Mouse (Mus musculus): ENCODE data around the gene Gm49776. TPM values are rescaled to one million over a fixed set of nuclear protein-coding genes. Genes with fewer than 3 reads are reported as not detected.

Gene Gm49776
- total RNA-seq, 2 experiments from 2014 or later, result not detected

GRCm38 (mm10) chr16:18235389-18236065, 22.6 kb downstream of the Gm49776 start:
- peak; percentile 74 to 79 for DNase-seq (ENCODE audit: low spot score in 2 of 2)
- intact Hi-C loops (cut with DNase I), result no loop called here

DNA sequence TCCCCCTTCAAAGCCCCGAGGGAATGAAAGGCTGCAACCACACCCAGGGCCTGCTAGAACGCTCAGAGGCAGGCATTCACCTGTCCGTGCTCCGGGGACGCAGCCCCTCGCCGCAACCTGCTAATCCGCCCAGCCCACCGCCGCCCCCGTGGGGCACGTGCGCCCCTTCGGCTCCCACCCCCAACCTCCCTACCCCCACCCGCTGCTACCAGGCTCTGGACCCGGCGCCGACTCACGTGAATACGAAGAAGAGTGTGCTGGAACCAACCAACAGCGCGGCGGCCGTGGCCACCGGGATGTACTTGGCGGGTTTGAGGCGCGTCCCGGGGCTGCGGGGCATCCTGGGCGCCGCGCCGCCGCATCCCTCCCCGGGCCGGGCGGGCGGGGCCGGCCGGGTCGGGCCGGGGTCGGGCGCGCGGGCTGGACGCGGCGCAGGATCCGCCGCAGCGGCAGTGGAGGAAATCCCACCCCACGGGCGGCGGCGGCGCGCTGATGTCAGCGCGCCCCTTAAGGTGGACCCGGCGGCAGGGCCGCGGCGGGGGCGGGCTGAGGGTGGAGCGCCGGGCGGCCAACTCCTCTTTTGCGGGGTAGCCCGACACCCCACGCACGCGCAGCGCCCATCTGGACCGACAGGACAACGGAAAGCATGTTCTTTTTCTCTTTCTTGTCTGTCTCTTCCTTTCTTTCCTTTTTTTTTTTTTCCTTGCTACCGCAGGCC, 23.3 kb downstream of the Gm49776 start, which contains the start of gene Zdhhc8:
Gene Zdhhc8 (minus strand): TSS at position 466 of the 718 bp plus-strand sequence.
- intact Hi-C loops (cut with DNase I), result no loop called here
- peak; percentile 83 to 86 for DNase-seq (ENCODE audit: low spot score in 2 of 2)

DNA sequence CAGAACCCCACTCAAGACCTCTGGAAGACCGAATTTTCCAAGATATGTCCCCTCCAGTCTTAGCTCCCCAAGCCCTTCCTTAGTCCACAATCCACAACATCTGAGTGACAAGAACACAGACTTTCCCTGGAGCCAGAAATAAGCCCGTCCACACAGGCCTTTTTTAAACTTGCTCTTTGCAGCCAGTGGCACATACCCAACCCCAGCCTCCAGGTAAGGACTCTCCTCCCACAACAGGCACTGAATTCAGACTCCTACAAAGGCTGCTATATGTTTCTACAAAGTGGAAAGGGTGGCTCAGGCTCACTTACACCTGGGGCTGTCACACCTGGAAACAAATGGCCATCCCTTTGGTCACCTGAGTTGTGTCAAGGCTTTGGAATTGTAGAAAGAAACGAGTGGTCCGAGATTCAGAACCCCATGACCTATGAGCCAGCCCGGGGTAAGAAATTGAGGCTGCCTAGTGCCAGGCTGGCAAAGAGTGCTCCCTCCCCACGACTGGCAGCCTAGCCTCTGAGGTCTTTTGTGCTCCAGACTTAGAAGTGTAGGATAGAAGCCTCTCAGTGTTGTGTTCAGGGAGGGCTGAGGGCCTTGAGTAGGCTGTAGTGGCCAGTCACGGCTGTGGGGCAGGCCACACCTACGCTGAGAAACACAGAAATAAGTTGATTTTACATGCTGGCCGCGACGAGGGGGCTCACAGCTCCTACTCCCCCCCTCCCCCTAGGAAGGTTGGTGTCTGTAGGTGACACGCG, 24.0 kb downstream of the Gm49776 start:
- intact Hi-C loops (cut with DNase I), result no loop called here
- no peak for DNase-seq (ENCODE audit: low spot score in 2 of 2)

DNA sequence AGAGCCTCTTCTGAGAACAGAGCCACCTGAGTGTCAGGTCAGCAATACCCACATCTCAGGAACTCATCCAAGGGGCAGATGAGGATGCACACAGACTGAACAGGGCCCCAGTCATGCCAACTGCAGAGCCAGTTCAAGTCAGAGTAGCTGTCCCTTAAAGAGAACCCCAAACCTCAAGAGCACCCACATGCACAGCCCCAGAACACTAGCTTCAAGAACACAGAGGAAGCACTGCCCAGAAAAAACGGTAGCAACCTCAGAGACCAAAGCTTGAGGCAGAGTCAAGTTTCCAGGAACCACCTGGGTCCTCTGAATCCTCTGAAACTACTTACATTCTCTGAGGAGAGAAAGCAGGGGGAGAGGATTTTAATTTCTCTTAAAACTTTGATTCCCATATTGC, 24.7 kb downstream of the Gm49776 start:
- DNase-seq (ENCODE audit: low spot score in 2 of 2), result no peak
- intact Hi-C loops (cut with DNase I), result no loop called here

DNA sequence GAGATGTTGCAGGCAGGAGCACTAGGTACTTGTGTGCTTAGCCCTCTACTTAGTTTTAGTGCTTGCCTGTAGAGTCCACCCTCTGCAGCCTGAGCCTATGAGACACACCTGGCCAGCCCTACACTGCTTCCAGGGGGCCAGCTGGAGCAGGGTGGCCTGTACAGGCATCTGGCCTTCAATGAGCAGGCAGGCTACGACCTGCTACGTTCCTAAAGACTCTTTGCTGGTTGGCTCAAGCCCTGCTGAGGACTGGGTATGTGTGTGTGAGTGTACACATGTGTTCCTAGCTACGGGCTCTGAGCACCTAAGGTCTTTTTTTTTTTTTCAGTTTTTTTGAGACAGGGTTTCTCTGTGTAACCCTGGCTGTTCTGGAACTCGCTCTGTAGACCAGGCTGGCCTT, 26.7 kb downstream of the Gm49776 start:
- intact Hi-C loops (cut with DNase I), result no loop called here
- DNase-seq (ENCODE audit: low spot score in 2 of 2), result no peak

GRCm38 (mm10) chr16:18231047-18231446, 27.1 kb downstream of the Gm49776 start:
- DNase-seq (ENCODE audit: low spot score in 2 of 2), result no peak
- intact Hi-C loops (cut with DNase I), result no loop called here

- no peak for DNase-seq (ENCODE audit: low spot score in 2 of 2)
- intact Hi-C loops (cut with DNase I), result no loop called here
Observed at GRCm38 (mm10) chr16:18230617-18231016, 27.5 kb downstream of the Gm49776 start.

DNA sequence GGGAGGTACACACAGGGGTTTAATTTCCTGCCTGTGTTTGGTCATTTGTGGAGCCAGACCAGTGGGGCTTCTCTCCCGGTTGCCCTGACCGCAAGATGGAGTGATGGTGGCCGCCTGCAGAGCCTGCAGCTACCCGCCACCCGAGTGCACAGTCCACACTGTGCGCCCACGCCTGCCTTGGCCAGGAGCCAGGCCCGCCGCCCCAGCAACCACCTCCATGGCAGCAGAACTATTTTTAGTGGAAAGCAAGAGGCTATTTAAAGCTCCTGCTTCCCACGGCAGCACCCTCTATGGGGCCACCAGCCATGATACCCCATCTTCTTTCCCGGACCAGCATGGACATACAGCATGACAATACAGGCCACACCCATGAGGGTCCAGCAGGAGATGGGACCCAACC, 28.5 kb downstream of the Gm49776 start:
- peak; percentile 88 to 92 for DNase-seq (ENCODE audit: low spot score in 2 of 2)
- intact Hi-C loops (cut with DNase I), result loop anchor here (10.0 kb wide), 1 partner anchor 305 kb away; the partner anchor contains the start of gene Slc25a1

- intact Hi-C loops (cut with DNase I), result loop anchor here (10.0 kb wide), 1 partner anchor 304 kb away; the partner anchor contains the start of gene Slc25a1
- no peak for DNase-seq (ENCODE audit: low spot score in 2 of 2)
Observed at GRCm38 (mm10) chr16:18228856-18229255, 29.3 kb downstream of the Gm49776 start.

DNA sequence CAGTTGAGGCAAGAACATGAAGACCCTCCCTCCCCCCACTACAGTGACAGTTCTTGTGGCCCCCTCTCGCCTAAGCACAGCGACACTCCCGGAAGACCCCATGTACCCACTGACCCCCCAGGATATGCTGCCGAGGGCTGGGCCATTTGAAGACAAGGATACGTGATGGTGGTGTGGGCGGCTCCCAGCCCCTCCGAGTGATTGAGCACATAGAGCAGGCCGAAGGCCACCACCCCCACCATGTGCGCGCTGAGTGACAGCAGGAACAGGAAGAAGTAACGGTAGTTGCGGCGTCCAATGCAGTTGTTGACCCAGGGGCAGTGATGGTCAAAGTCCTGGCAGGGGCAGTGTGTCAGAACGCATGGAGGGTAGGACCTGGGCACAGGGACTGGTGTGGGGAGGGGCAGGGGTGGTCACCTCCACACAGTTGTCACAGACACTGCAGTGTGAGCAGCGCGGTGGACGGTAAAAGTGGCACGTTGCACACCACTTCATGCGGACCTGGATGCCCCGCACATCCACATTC, 30.2 kb downstream of the Gm49776 start:
- DNase-seq (ENCODE audit: low spot score in 2 of 2), result no peak
- intact Hi-C loops (cut with DNase I), result loop anchor here (10.0 kb wide), 1 partner anchor 303 kb away; the partner anchor contains the start of gene Slc25a1

GRCm38 (mm10) chr16:18227187-18227586, 30.9 kb downstream of the Gm49776 start:
- DNase-seq (ENCODE audit: low spot score in 2 of 2), result no peak
- intact Hi-C loops (cut with DNase I), result loop anchor here (10.0 kb wide), 1 partner anchor 302 kb away; the partner anchor contains the start of gene Slc25a1

DNA sequence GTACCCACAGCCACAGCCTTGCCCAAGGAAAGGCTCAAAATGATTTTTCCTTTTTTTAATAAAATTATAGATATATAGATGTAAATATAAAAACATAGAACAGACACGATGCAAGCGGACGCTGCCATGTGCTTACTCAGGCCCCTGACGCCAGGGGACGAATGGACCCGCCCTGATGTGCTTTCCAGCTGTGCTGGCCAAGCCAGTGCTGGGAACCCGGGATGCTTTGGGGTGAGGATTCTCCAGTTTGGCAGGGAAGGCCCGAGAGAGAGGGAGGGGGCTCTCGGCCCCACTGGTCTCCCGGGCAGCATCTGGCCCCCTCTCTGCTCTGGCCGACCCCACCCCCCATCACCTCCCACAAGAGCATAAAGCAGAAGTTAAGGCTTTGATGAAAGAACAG, 35.9 kb downstream of the Gm49776 start:
- intact Hi-C loops (cut with DNase I), result loop anchor here (10.0 kb wide), 1 partner anchor 297 kb away; the partner anchor contains the start of gene Slc25a1
- DNase-seq (ENCODE audit: low spot score in 2 of 2), result no peak

DNA sequence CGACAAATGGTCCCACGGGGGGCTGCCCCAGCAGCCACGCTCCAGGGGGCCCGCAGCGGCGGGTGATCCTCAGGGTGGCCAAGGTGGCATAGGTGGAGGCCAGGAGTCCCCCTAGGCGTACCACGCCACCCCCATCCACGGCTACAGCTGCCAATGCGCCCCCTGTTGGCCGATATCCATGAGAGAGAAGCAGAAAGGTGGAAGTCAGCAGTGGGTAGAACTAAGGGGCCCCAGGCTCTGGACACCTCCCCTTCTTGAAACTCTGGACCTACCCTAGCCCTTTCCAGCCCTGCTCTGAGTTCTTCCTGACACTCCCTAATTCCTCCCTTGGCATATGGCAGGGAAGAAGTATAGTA, 36.6 kb downstream of the Gm49776 start:
- intact Hi-C loops (cut with DNase I), result loop anchor here (10.0 kb wide), 1 partner anchor 297 kb away; the partner anchor contains the start of gene Slc25a1

DNA sequence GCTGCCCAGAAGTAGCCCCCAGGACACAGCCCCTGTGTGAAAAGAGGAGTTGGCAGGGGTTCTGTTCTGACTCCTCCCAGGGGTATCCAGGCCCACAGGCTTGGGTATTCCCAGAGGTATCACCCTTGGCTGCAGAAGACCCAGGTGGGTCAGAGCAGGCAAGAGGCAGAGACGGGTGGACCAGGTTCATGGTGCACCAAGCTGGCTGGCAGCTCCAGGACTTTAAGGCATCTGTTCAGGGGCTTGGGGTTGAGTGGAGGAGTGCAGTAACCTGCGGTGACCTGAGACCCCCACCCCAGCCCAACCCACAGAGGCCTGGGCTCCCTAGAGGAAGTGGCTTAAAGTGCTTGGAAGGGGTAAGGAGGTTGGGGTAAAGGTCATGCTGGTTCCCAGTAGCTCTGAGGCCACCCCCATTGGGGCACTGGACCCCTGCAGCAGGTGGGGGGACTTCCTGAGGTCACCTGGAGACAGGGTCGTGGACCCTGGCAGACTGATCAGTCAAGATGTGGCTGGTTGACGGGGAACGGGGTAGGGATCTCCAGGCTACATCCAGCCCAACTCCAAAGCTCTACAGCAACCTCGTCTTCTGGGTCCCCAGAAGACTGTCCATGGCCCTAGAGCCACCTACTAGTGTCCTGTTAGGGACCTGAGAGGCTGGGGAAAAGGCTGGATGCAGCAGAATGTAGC, 37.1 kb downstream of the Gm49776 start:
- intact Hi-C loops (cut with DNase I), result loop anchor here (10.0 kb wide), 1 partner anchor 296 kb away; the partner anchor contains the start of gene Slc25a1
- no peak for DNase-seq (ENCODE audit: low spot score in 2 of 2)

More for the DNA sequence above, 36.6 kb downstream of the Gm49776 start:
- no peak for DNase-seq (ENCODE audit: low spot score in 2 of 2)

- DNase-seq (ENCODE audit: low spot score in 2 of 2), result no peak
- intact Hi-C loops (cut with DNase I), result loop anchor here (10.0 kb wide), 1 partner anchor 295 kb away; the partner anchor contains the start of gene Slc25a1
Observed at GRCm38 (mm10) chr16:18220001-18220400, 38.1 kb downstream of the Gm49776 start.

DNA sequence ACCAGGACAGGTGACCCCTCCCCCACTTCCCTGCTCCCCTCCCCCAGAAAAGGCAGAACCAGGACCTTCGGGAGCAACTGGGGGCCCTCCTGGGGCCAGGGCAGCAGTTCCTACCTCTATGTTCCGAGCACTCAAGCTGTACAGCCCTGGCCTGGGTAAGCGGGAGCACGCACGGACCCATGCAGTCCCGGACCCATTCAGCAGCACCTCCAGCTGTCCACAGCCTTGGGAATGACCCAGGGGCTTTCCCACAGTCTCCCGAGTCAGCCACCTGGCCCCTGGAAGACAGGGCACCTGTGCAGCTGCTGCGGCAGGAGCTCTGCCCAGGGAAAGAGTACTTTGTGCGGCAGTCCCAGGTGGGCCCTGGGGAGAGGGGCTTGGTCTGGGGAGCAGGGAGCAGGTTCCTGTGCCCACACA, 39.5 kb downstream of the Gm49776 start:
- DNase-seq (ENCODE audit: low spot score in 2 of 2), result no peak
- intact Hi-C loops (cut with DNase I), result no loop called here

- DNase-seq (ENCODE audit: low spot score in 2 of 2), result no peak
- intact Hi-C loops (cut with DNase I), result no loop called here
Observed at GRCm38 (mm10) chr16:18217579-18217978, 40.5 kb downstream of the Gm49776 start, which contains the start of gene Ccdc188. Gene Ccdc188, plus strand, starts transcription at chr16:18217879.

- DNase-seq (ENCODE audit: low spot score in 2 of 2), result no peak
- intact Hi-C loops (cut with DNase I), result no loop called here
Observed at GRCm38 (mm10) chr16:18214858-18215257, 43.3 kb downstream of the Gm49776 start.

DNA sequence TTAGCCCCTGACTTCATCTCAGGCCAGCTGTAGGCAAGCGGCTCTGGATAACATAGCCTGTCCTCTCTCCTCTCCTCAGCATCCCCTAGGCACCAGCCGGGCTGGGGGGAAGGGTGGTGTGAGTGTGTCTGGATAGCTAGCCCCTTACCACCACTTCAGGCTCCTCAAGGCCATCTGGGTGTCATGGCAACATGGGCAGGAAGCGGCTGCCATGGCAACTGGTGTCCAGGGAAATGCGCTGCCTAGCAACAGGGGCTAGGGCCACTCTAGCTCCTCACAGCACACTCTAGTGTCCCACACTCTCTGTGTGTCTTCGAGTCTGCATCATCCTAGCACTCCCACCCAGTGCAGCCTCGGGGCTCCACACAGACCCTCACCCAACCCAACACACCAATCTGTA, 44.4 kb downstream of the Gm49776 start:
- intact Hi-C loops (cut with DNase I), result loop anchor here (2.0 kb wide), 1 partner anchor 161 kb away; the partner anchor contains the start of gene Dgcr6
- DNase-seq (ENCODE audit: low spot score in 2 of 2), result peak; percentile 66

Data from left cerebral cortex, postnatal 36 days (tissue).